Mouse (Mus musculus): ENCODE results near the gene Trim23. TPM values are rescaled to one million over a fixed set of nuclear protein-coding genes. Genes with fewer than 3 reads are reported as not detected.

The Trim23 gene
- 23.5 and 24.4 TPM in 2 replicates for polyA plus RNA-seq (2012; rRNA removed)

DNA sequence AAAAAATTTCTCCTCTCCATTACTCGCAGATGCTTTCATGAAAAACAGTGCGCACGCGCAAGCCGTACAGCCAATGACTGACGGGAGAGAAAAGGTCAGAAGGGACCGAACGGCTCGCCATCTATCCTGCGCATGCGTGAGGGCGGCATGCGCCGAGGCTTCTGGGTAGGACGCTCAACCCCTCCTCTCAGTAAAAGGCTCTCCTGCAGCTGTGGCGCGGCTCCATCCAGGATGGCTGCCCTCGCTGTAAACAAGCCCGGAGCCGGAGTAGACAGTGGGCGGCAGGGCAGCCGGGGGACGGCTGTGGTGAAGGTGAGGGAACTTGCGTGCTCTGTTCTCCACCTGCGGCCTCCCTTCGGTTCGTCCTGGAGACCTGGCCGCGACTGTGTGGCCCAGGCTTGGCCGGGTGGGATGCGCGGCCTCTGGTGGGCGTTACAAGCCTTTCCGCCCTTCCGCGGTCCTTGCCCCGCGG lies at the start of gene Trim23:
Gene Trim23, plus strand, starts transcription at position 148 of the 472 bp plus-strand sequence.
- DNase-seq (ENCODE audit: low read depth): peak; percentile 99
- TF ChIP-seq CTCF (IDR thresholded peaks at IDR 0.05; ENCODE audit: borderline replicate concordance, extremely low read depth, insufficient read depth, insufficient read length) (0 out of 2 replicates have a peak, but pooled peaks have one; percentile 14), POLR2A (IDR thresholded peaks at IDR 0.05; ENCODE audit: borderline replicate concordance, extremely low read depth, insufficient read depth, insufficient read length, poor library complexity, severe bottlenecking) (peak; percentile 40; the same call in 1 of the 2 replicates)

DNA sequence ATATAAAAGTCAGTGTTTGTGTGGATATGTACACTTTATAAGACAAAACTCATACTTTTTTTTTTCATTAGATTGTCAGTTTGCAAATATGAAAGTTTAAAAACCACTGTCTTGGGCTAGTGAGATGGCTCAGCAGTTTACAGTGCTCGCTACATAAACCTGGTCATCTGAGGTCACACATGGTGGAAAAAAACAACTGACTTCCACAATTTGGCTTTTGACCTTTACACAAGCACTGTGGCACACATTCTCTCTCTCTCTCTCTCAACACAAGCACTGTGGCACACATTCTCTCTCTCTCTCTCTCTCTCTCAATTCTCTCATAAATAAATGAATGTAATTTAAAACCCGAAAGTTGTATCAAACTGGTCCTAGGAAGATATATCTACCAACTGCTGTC lies 46.0 kb upstream of the Trim23 start:
- no peak for DNase-seq (ENCODE audit: low read depth)
- TF ChIP-seq CTCF (IDR thresholded peaks at IDR 0.05; ENCODE audit: borderline replicate concordance, extremely low read depth, insufficient read depth, insufficient read length): no peak
- TF ChIP-seq POLR2A (IDR thresholded peaks at IDR 0.05; ENCODE audit: borderline replicate concordance, extremely low read depth, insufficient read depth, insufficient read length, poor library complexity, severe bottlenecking): no peak

DNA sequence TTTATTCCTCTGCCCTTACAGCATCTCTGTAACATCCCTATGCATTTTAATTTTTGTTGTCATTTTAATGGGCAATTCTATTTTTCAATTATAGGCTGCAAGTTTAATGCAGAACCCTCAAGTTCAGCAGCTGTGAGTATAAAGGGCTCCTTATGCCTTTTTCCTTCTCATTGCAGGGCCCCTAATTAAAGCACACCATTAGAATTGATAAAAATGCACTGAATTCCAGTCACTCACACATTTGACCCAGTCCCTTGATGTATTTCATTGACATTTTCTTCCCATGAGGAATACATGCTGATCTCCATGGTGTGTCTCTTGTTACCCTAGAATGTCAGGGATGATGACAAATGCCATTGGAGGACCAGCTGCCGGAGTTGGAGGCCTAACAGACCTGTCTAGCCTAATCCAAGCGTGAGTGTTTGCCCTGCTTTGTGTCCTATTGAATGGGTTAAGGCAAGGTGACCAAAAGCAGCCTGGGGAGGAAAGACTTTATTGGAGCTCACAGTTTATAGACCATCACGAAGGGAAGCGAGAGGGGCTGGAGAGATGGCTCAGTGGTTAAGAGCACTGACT lies 44.0 kb upstream of the Trim23 start:
- DNase-seq (ENCODE audit: low read depth): peak; percentile 48
- TF ChIP-seq CTCF (IDR thresholded peaks at IDR 0.05; ENCODE audit: borderline replicate concordance, extremely low read depth, insufficient read depth, insufficient read length) (no peak), POLR2A (IDR thresholded peaks at IDR 0.05; ENCODE audit: borderline replicate concordance, extremely low read depth, insufficient read depth, insufficient read length, poor library complexity, severe bottlenecking) (no peak)

DNA sequence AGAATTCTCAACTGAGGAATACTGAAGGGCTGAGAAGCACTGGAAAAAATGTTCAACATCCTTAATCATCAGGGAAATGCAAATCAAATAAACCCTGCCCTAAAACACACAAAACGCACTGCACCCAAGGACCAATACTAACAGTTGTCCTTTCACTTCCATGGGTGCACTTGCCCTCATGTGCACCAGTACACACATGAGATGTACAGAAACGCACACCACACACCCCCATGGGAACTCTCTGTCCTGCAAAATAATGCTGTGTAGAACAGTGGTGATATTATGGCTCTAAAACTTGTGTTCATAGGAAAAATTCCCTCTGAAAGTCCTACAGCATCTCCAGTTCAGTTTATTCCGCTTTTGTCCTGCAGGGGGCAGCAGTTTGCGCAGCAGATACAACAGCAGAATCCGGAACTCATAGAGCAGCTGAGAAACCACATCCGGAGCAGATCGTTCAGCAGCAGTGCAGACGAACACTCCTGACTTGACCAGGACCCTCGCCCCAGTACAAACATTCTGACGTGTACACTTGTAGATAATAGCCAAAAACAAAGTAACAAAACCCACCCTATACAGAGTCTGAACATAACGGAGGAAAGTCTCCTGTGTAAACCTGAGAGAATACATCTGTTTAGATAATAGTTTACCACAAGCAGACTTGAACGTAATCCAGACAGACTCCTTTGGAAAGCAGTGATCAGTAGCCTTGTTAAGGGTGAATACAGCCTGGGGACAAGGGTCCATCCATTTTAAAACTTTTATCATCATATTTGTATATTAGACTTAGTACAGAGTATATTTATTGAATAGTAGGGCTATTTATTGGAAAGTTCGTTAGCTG lies 39.0 kb upstream of the Trim23 start:
- peak; percentile 82 for DNase-seq (ENCODE audit: low read depth)
- TF ChIP-seq CTCF (IDR thresholded peaks at IDR 0.05; ENCODE audit: borderline replicate concordance, extremely low read depth, insufficient read depth, insufficient read length): peak; percentile 84
- no peak for TF ChIP-seq POLR2A (IDR thresholded peaks at IDR 0.05; ENCODE audit: borderline replicate concordance, extremely low read depth, insufficient read depth, insufficient read length, poor library complexity, severe bottlenecking)

DNA sequence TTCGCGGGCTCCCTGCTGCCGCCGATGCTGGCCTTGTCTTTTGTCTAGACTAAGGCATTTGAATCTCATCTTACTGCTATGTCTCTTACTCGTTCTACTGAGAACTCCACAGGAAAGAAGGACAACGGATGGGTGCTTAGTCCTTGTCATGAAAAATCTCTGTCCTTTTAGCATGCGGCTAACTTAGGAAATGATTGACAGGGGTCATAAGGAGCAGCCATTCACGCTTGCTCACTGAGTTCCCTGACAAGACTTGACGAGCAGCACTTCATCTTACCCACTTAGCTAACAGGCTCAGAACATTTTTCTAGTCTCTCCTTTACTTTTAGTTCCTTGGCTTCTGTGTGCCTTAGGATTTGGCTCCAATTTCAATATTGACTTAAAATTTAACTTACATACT lies 33.7 kb upstream of the Trim23 start:
- TF ChIP-seq POLR2A (IDR thresholded peaks at IDR 0.05; ENCODE audit: borderline replicate concordance, extremely low read depth, insufficient read depth, insufficient read length, poor library complexity, severe bottlenecking) (no peak), CTCF (IDR thresholded peaks at IDR 0.05; ENCODE audit: borderline replicate concordance, extremely low read depth, insufficient read depth, insufficient read length) (no peak)
- DNase-seq (ENCODE audit: low read depth): no peak

DNA sequence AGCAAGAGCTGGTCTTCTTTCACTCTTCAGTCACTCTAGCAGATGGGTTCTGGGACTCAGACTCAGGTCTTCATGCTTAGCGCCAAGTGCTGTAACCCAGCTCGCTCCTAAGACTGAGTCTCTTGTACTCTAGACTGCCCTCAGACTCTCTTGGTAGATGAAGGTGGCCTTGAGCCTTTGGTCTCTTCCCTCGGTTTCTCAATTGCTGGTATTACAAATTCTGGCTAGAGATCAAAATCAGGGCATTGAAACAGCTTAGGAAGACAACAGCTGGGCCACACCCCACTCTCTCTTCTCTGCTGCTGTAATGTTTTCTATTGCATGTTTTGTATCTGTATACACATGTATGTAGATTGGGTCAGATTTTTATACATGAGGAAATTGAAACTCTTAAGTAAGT lies 33.0 kb upstream of the Trim23 start:
- DNase-seq (ENCODE audit: low read depth): no peak
- no peak for TF ChIP-seq CTCF (IDR thresholded peaks at IDR 0.05; ENCODE audit: borderline replicate concordance, extremely low read depth, insufficient read depth, insufficient read length)
- no peak for TF ChIP-seq POLR2A (IDR thresholded peaks at IDR 0.05; ENCODE audit: borderline replicate concordance, extremely low read depth, insufficient read depth, insufficient read length, poor library complexity, severe bottlenecking)

DNA sequence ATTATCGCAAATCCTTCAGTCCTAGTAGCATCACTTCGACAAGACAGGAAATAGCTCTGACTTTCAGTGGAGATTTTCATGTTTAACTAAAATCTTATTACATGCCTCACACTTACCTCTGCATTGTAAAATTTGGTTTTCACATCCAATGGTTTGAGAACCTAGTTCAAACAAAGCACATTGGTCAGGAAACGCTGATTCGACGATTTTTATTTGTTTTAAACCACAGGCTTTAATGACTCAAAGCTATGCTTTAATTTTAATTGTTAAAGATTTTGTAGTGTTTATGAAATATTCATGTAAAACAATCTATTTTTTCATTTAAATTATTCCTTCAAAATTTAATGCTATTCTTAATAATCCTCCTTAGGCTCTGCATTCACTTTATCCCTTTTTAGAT lies 24.4 kb upstream of the Trim23 start:
- no peak for TF ChIP-seq POLR2A (IDR thresholded peaks at IDR 0.05; ENCODE audit: borderline replicate concordance, extremely low read depth, insufficient read depth, insufficient read length, poor library complexity, severe bottlenecking)
- no peak for TF ChIP-seq CTCF (IDR thresholded peaks at IDR 0.05; ENCODE audit: borderline replicate concordance, extremely low read depth, insufficient read depth, insufficient read length)
- no peak for DNase-seq (ENCODE audit: low read depth)

DNA sequence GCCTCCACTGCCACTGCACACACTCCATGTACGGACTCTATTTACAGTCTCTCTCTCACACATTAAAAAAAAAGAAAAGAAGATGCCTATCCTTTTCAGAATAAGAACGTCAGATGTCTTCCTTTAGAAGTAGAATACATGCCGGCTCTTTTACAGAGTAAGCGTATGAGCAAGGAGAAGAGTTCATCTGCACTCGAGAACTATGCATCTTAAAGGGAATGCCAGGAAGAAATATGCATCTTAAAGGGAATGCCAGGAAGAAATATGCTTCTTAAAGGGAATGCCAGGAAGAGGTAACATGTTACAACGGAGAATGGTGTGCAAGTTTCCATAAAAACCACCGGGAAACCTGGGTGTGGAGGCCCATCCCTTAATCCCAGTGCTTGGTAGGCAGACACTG lies 23.5 kb upstream of the Trim23 start:
- TF ChIP-seq CTCF (IDR thresholded peaks at IDR 0.05; ENCODE audit: borderline replicate concordance, extremely low read depth, insufficient read depth, insufficient read length): no peak
- TF ChIP-seq POLR2A (IDR thresholded peaks at IDR 0.05; ENCODE audit: borderline replicate concordance, extremely low read depth, insufficient read depth, insufficient read length, poor library complexity, severe bottlenecking): no peak

DNA sequence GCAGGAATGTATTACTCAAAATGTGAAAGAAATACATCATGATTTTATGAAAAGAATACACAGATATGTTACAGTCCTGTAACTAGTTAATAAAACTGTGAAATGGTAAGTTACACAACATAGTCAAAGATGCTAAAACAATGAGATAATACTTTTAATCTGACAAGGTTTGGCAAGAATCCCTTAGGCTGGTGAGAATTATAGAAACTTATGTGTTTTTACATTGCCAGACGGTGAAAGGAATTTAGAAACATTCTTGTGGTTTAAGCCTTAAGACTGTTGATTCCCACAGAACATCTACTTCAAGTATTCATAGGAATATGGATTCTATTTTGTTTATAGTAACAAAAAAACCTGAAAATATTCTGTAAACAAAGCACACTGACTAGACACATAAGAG lies 22.9 kb upstream of the Trim23 start:
- TF ChIP-seq CTCF (IDR thresholded peaks at IDR 0.05; ENCODE audit: borderline replicate concordance, extremely low read depth, insufficient read depth, insufficient read length): no peak
- TF ChIP-seq POLR2A (IDR thresholded peaks at IDR 0.05; ENCODE audit: borderline replicate concordance, extremely low read depth, insufficient read depth, insufficient read length, poor library complexity, severe bottlenecking): no peak
- DNase-seq (ENCODE audit: low read depth): no peak

More for the DNA sequence above, 23.5 kb upstream of the Trim23 start:
- no peak for DNase-seq (ENCODE audit: low read depth)

DNA sequence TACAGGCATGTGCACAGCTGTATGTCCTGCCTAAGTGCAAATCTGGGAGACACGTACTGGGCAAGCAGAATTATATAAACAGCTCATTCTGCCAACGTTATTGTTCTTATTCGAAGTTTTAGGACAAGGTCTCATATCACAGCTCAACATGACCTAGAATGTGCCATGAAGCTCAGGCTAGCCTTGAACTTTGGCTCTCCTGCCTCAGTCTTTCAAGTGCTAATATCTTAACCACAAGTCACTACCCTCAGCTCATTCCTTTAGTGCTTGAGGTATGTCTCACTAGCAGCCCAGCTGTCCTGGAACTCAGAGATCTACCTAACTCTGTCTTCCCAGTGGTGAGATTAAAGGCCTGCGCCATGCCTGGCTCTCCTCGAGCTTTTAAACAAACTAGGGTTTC lies 6.9 kb upstream of the Trim23 start:
- TF ChIP-seq CTCF (IDR thresholded peaks at IDR 0.05; ENCODE audit: borderline replicate concordance, extremely low read depth, insufficient read depth, insufficient read length) (no peak), POLR2A (IDR thresholded peaks at IDR 0.05; ENCODE audit: borderline replicate concordance, extremely low read depth, insufficient read depth, insufficient read length, poor library complexity, severe bottlenecking) (no peak)
- no peak for DNase-seq (ENCODE audit: low read depth)

DNA sequence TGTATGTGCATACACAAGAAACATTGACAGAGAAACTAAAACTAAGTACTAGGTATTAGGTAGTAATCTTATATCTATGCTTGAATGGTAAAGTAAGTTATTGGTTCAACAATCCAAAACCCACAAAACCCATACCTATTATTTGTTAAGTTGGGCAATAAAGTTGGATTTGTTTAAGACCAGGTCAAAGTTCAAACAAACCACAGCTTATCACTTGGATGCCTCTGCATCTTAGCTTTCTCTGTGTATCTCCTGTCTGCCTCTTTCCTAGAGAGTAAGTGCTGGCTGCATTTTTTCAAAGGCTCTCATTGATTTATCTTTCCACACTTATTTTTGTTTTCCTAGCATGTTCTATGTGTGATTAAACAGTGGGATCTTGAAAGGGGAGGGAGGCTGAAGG lies 6.1 kb upstream of the Trim23 start:
- TF ChIP-seq CTCF (IDR thresholded peaks at IDR 0.05; ENCODE audit: borderline replicate concordance, extremely low read depth, insufficient read depth, insufficient read length): no peak
- DNase-seq (ENCODE audit: low read depth): no peak

DNA sequence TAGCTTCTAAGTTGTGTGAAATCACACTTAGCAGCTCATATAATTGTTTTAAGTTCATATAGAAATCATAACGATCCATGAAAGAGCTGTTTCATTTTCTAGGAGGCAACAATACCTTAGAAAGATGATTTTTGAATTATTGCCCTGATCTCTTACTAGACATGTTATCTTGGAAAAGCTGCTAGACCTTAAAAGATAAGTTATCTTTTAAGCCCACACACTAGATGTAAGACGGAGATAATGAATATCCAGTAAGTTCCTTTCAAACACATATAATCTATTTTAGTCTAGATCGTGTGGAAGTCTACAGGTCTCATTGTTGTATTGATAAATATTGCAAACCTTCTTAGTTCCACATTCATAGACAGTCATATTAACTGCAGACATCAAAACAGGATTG lies 1.7 kb upstream of the Trim23 start:
- DNase-seq (ENCODE audit: low read depth): no peak
- TF ChIP-seq CTCF (IDR thresholded peaks at IDR 0.05; ENCODE audit: borderline replicate concordance, extremely low read depth, insufficient read depth, insufficient read length): no peak
- TF ChIP-seq POLR2A (IDR thresholded peaks at IDR 0.05; ENCODE audit: borderline replicate concordance, extremely low read depth, insufficient read depth, insufficient read length, poor library complexity, severe bottlenecking): no peak
